Mouse (Mus musculus) liver, embryonic 14.5 days (tissue): Measurements from ENCODE around the gene Scnn1b. TPM values are rescaled to one million over a fixed set of nuclear protein-coding genes. Genes with fewer than 3 reads are reported as not detected.

ENCODE experiments used
- ATAC-seq: fragments of 200-750 bp; cut with Nextera tagmentation; 2 replicates; pipeline ENCODE4 v1.8.0; 2017; ENCODE audit warnings: moderate number of reproducible peaks, mild to moderate bottlenecking, moderate library complexity; ENCODE audit not compliant: insufficient read depth
- DNase-seq, 3 experiments: peaks; one replicate each; pipeline ENCODE4 v3.0.0-alpha.2; 2012 to 2013; ENCODE audit warnings: low read depth in 3 of 3, low spot score in 3 of 3
- H3K27ac ChIP-seq: fragments of 300-500 bp; sonication (generic); 2 replicates; pipeline ENCODE4 v1.5.1; 2014; ENCODE audit warnings: moderate library complexity, mild to moderate bottlenecking, control low read depth, inconsistent platforms
- H3K27me3 ChIP-seq: fragments of 300-500 bp; sonication (generic); 2 replicates; pipeline ENCODE4 v1.6.1; 2014; ENCODE audit warnings: mild to moderate bottlenecking, low read length, moderate library complexity; ENCODE audit not compliant: control insufficient read depth, insufficient read depth
- H3K36me3 ChIP-seq: fragments of 300-500 bp; sonication (generic); replicated peaks from 2 replicates; pipeline ENCODE4 v1.6.1; 2014; ENCODE audit warnings: low read depth; ENCODE audit not compliant: control insufficient read depth, insufficient read depth
- H3K4me1 ChIP-seq, 2 experiments: fragments of 200-500 bp in 1 of 2; fragments of 300-500 bp in 1 of 2; sonication (generic) in 1 of 2; replicated peaks; 2 replicates each; pipeline ENCODE4 v1.6.1; 2012 to 2014; ENCODE audit warnings: antibody characterized with exemption in 1 of 2, inconsistent platforms in 1 of 2, low read length in 1 of 2; ENCODE audit not compliant: control insufficient read depth in 2 of 2, insufficient read depth in 2 of 2
- H3K4me2 ChIP-seq: fragments of 300-500 bp; sonication (generic); 2 replicates; pipeline ENCODE4 v1.6.1; 2014; ENCODE audit warnings: low read depth, mild to moderate bottlenecking, control low read depth, moderate library complexity
- H3K4me3 ChIP-seq, 2 experiments: fragments of 200-500 bp in 1 of 2; fragments of 300-500 bp in 1 of 2; sonication (generic) in 1 of 2; 2 replicates each; pipeline ENCODE4 v1.5.1; 2012 to 2014; ENCODE audit warnings: low read depth in 2 of 2, low read length in 2 of 2, mild to moderate bottlenecking in 2 of 2, control low read depth in 1 of 2, inconsistent platforms in 1 of 2, moderate library complexity in 1 of 2; ENCODE audit not compliant: insufficient read depth in 1 of 2
- H3K9ac ChIP-seq: fragments of 300-500 bp; sonication (generic); replicated peaks from 2 replicates; pipeline ENCODE4 v1.6.1; 2014; ENCODE audit warnings: mild to moderate bottlenecking, control low read depth, moderate library complexity
- H3K9me3 ChIP-seq: fragments of 300-500 bp; sonication (generic); 2 replicates; pipeline ENCODE4 v1.6.1; 2016; ENCODE audit warnings: low read length, mixed read lengths; ENCODE audit not compliant: control insufficient read depth
- CTCF ChIP-seq: IDR thresholded peaks from 2 replicates; pipeline ENCODE4 v1.5.1; 2016; ENCODE audit warnings: antibody characterized with exemption, low read depth, control low read depth
- EP300 ChIP-seq: IDR thresholded peaks from 2 replicates; pipeline ENCODE4 v1.6.1; 2016; ENCODE audit warnings: antibody characterized with exemption, low read depth
- WGBS: fragments of 180-500 bp; shearing (Covaris S2); extraction: QIAGEN DNeasy Blood & Tissue Kit; methylation state at CpG from one replicate; pipeline ENCODE4 v1.1.7; 2014; ENCODE audit not compliant: insufficient replicate concordance; 5-methylcytosine and 5-hydroxymethylcytosine counted together
- polyA plus RNA-seq, 2 experiments: library from polyadenylated mRNA; depleted of rRNA in 1 of 2; stranded (reverse) in 1 of 2; unstranded in 1 of 2; fragments of >200 nt; fragmentation: Nextera tagmentation in 1 of 2; extraction: Ambion mirVana in 1 of 2; gene quantifications; 2 replicates each; pipeline versions ENCODE4 v1.2.1 to v1.2.3; 2012 to 2014

The Scnn1b gene
- polyA plus RNA-seq, 2 experiments: 0.01 TPM; not detected in 1

GRCm38 (mm10) chr7:121942371-121942770 lies 77.5 kb downstream of the Scnn1b start:
- Histone ChIP-seq H3K27ac (no peak overlapping the region), H3K4me1 (peaks cover 2 to 4% of the 10 kb centered on the region in 2 experiments; a peak in 3 of 4 replicates), H3K4me3 (no peak overlapping the region), H3K36me3 (no peaks in the 10 kb centered on the region), H3K27me3 (no peaks in the 10 kb centered on the region), H3K9ac (no peak overlapping the region), H3K9me3 (no peaks in the 10 kb centered on the region), H3K4me2 (no peak overlapping the region)
- ATAC-seq: no peak
- WGBS: 76% methylated on average over 2 of the region's 2 CpGs
- DNase-seq: no peak
- TF ChIP-seq EP300 (no peak), CTCF (no peak)

DNA sequence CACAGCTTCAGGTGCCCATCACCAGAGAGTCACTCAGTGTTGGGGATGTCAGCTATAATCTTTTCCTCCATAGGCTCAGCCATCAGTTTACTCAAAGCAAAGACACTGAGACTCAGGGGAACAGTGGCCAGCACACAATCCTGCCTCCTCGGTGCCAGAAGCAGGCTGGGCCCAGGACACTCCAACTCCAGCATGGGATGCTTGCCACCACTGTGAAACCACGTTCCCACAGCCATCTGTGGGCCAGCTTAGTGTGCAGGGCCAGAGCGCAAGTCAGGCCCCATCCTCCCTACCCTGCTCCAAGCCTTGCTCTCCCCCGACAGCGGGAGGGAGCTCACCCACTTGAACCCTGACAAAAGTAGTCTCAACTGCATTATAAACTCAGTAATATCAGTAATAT lies 81.4 kb downstream of the Scnn1b start:
- Histone ChIP-seq H3K9ac (no peak overlapping the region), H3K4me2 (no peak overlapping the region), H3K9me3 (no peaks in the 10 kb centered on the region), H3K27ac (no peak overlapping the region), H3K27me3 (no peaks in the 10 kb centered on the region), H3K4me1 (no peaks in the 10 kb centered on the region), H3K36me3 (peaks cover 2% of the 10 kb centered on the region), H3K4me3 (no peak overlapping the region)
- TF ChIP-seq CTCF: no peak
- no peak for TF ChIP-seq EP300
- no peak for DNase-seq
- ATAC-seq: no peak
- 78% methylated on average over 5 of the region's 5 CpGs for WGBS

DNA sequence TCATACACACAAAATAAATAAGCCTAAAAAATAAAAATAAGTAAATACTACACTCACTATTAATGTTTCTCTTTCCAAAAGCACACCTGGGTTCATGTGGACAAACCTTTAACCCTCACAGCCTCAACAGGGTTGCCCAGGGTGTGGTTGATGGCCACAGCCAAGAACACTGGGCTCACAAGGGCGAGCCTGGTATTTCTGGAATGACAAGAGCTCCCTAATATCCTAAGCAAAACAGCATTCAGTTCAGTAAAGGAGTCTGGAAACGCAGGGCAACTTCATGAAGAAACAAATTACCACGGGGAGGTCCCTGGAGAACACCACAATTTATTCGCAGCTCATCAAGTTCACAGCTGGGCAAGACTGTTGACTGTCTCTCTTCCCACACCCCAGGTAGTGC lies 82.7 kb downstream of the Scnn1b start:
- peaks cover 2% of the 10 kb centered on the region for H3K36me3 ChIP-seq
- 69% methylated on average over 4 of the region's 4 CpGs for WGBS
- TF ChIP-seq CTCF (no peak), EP300 (no peak)
- no peaks in the 10 kb centered on the region for H3K9me3 ChIP-seq
- H3K4me1 ChIP-seq: no peaks in the 10 kb centered on the region
- H3K27ac ChIP-seq: no peak overlapping the region
- DNase-seq (no peak), ATAC-seq (no peak)
- no peaks in the 10 kb centered on the region for H3K27me3 ChIP-seq
- no peak overlapping the region for H3K4me3 ChIP-seq
- no peak overlapping the region for H3K9ac ChIP-seq
- no peak overlapping the region for H3K4me2 ChIP-seq

DNA sequence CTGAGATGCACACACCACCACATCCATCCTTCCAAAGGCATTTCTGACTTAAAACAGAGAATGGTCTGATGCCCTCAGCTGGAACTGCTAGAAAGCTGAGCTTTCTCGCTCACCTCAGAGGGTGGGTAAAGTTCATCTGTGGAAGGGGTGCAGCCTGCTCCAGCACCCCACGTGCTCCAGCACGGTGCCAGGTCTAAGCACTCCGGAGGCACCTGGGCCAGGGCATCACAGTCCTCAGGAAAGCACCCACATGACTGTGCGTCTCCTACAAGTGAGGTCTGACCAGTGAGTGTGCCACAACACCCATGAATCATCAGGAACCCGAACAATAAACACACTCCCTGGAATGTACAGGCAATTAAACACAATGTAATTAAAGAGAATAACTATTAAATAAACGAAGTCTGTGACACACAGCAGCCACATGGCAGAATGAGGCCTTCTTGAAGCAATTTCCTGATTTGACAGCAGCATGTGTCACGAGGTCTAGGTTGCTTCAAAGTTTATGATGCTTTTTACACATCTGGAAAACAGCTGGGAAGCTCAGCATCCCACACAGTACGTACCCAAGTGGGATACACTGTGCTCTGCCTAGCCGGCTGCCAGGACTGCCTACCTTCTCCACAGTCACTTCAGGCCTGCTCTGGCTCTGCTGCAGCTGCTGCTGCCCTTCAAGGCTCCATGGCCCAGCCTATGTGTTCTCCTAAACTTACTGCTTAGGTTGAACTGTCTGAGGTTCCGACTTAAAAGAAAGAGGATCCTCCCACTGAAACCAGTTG lies 90.2 kb downstream of the Scnn1b start:
- Histone ChIP-seq H3K27me3 (no peaks in the 10 kb centered on the region), H3K4me2 (no peak overlapping the region), H3K4me3 (no peak overlapping the region), H3K4me1 (no peaks in the 10 kb centered on the region), H3K36me3 (no peaks in the 10 kb centered on the region; the same call in none of the 2 replicates), H3K27ac (no peak overlapping the region), H3K9me3 (no peaks in the 10 kb centered on the region), H3K9ac (no peak overlapping the region)
- DNase-seq: no peak
- 73% methylated on average over 11 of the region's 11 CpGs for WGBS
- no peak for ATAC-seq
- TF ChIP-seq EP300 (no peak), CTCF (no peak)

GRCm38 (mm10) chr7:121955802-121956201 lies 91.0 kb downstream of the Scnn1b start:
- H3K27ac ChIP-seq: no peak overlapping the region
- H3K4me2 ChIP-seq: no peak overlapping the region
- H3K4me3 ChIP-seq: no peak overlapping the region
- H3K27me3 ChIP-seq: no peaks in the 10 kb centered on the region
- H3K9ac ChIP-seq: no peak overlapping the region
- 76% methylated on average over 12 of the region's 12 CpGs for WGBS
- no peaks in the 10 kb centered on the region for H3K9me3 ChIP-seq
- ATAC-seq (no peak), DNase-seq (no peak)
- no peaks in the 10 kb centered on the region; the same call in none of the 2 replicates for H3K36me3 ChIP-seq
- no peak for TF ChIP-seq CTCF
- no peak for TF ChIP-seq EP300
- no peaks in the 10 kb centered on the region for H3K4me1 ChIP-seq
